Mouse (Mus musculus) embryonic facial prominence, embryonic 11.5 days (tissue): Measurements from ENCODE around the gene Olfr171. TPM values are rescaled to one million over a fixed set of nuclear protein-coding genes. Genes with fewer than 3 reads are reported as not detected.
"Not testable (repeated sequence)": the region's sequence is repeated elsewhere in the genome, so short reads cannot be mapped to it uniquely, and the experiment has no call there.

Experiments
- ATAC-seq: fragments of 200-750 bp; cut with Nextera tagmentation; replicated peaks from 2 replicates; pipeline ENCODE4 v1.8.0; 2017; ENCODE audit warnings: low read depth; ENCODE audit not compliant: insufficient number of reproducible peaks, low FRiP score, low TSS enrichment
- DNase-seq: peaks from one replicate; pipeline ENCODE4 v3.0.0-alpha.2; 2015; ENCODE audit warnings: low spot score
- H3K27ac ChIP-seq: fragments of 300-500 bp; sonication (generic); replicated peaks from 2 replicates; pipeline ENCODE4 v1.5.1; 2014; ENCODE audit warnings: mild to moderate bottlenecking, low read depth, low read length, control low read depth
- H3K27me3 ChIP-seq: fragments of 300-500 bp; sonication (generic); 2 replicates; pipeline ENCODE4 v1.6.1; 2014; ENCODE audit warnings: mild to moderate bottlenecking, low read length, moderate library complexity, mixed read lengths; ENCODE audit not compliant: control insufficient read depth, insufficient read depth
- H3K36me3 ChIP-seq: fragments of 300-500 bp; sonication (generic); replicated peaks from 2 replicates; pipeline ENCODE4 v1.6.1; 2014; ENCODE audit warnings: low read depth, mild to moderate bottlenecking, low read length, moderate library complexity, mixed read lengths; ENCODE audit not compliant: control insufficient read depth, insufficient read depth
- H3K4me1 ChIP-seq: fragments of 300-500 bp; sonication (generic); 2 replicates; pipeline ENCODE4 v1.6.1; 2014; ENCODE audit warnings: low read length, mixed read lengths; ENCODE audit not compliant: control insufficient read depth, insufficient read depth
- H3K4me2 ChIP-seq: fragments of 300-500 bp; sonication (generic); 2 replicates; pipeline ENCODE4 v1.6.1; 2014; ENCODE audit warnings: low read depth, mild to moderate bottlenecking, control low read depth, low read length, moderate library complexity
- H3K4me3 ChIP-seq: fragments of 300-500 bp; sonication (generic); 2 replicates; pipeline ENCODE4 v1.5.1; 2014; ENCODE audit warnings: low read depth, low read length, control low read depth
- H3K9ac ChIP-seq: fragments of 300-500 bp; sonication (generic); replicated peaks from 2 replicates; pipeline ENCODE4 v1.6.1; 2014; ENCODE audit warnings: mild to moderate bottlenecking, control low read depth, low read length
- H3K9me3 ChIP-seq: fragments of 300-500 bp; sonication (generic); replicated peaks from 2 replicates; pipeline ENCODE4 v1.6.1; 2016; ENCODE audit warnings: mild to moderate bottlenecking, low read length, inconsistent platforms, mixed read lengths; ENCODE audit not compliant: control insufficient read depth
- WGBS: fragments of 180-500 bp; shearing (Covaris S2); extraction: QIAGEN DNeasy Blood & Tissue Kit; methylation state at CpG from one replicate; pipeline ENCODE4 v1.1.7; 2014; 5-methylcytosine and 5-hydroxymethylcytosine counted together
- polyA plus RNA-seq: library from polyadenylated mRNA; unstranded; fragments of >200 nt; fragmentation: Nextera tagmentation; extraction: Ambion mirVana; gene quantifications from 2 replicates; pipeline ENCODE4 v1.2.1, GENCODE M21; 2014

The Olfr171 gene
- polyA plus RNA-seq, result not detected in 2 replicates

DNA sequence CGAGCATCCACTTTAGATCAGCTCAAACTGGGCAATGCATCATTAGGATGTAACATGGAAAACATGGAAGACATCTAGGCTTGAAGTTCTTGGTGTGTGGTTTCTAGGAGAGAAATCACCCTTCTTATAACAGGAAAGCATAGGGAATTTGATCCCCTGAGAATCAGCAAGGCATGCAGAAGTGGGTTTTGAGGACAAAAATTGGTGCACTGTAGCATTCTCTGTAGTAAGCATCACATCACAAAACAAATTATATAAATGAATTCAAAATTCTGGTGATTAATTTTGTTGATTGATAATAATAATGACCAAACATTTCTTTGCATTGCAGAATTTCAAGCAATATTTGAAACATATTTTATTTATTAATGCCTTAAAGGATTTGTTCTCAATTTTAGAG lies at the start of gene Olfr171:
TSS of gene Olfr171 (minus strand) at position 101 of the 400 bp plus-strand sequence.
- no peak within 1 kb of the TSS for H3K4me3 ChIP-seq
- no peak within 1 kb of the TSS for H3K27ac ChIP-seq
- no peaks in the 10 kb centered on the region for H3K4me1 ChIP-seq
- DNase-seq, result no peak
- H3K27me3 ChIP-seq, result no peaks in the 10 kb centered on the region
- H3K36me3 ChIP-seq, result no peaks in the 10 kb centered on the region
- no peak for ATAC-seq
- no peaks in the 10 kb centered on the region for H3K9me3 ChIP-seq
- WGBS, result 97% methylated on average over 1 of the region's 1 CpGs
- H3K4me2 ChIP-seq, result no peak within 1 kb of the TSS
- no peak within 1 kb of the TSS for H3K9ac ChIP-seq

DNA sequence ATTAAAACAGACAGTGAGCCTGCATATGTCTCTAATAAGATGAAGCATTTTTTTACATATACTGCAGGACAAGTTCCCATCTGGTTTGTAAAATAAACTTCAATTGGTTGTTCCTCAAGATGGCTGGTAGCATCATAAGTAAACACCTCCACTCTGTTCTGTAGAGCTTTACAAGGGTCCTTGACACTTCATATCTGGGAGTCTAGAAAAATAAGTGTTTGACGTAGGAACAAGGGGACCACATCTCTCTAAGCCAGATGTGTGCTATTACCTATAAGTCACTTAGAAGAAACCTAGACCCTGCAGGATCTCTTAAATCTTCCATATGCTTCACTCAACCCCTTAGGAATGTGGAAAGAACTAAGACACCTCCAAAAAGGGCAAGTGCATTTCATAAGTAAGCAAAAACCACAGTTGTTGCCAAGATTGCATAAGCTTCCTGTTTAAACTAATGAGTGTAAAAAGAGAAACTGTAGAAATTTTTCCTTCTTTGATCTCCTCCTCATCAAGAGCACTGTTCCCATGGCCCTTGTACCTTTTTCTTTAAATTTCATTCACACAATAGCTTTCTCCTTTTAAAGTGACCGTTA lies 41.1 kb upstream of the Olfr171 start:
- ATAC-seq, result no peak
- H3K4me1 ChIP-seq, result no peaks in the 10 kb centered on the region
- H3K9me3 ChIP-seq, result no peaks in the 10 kb centered on the region

DNA sequence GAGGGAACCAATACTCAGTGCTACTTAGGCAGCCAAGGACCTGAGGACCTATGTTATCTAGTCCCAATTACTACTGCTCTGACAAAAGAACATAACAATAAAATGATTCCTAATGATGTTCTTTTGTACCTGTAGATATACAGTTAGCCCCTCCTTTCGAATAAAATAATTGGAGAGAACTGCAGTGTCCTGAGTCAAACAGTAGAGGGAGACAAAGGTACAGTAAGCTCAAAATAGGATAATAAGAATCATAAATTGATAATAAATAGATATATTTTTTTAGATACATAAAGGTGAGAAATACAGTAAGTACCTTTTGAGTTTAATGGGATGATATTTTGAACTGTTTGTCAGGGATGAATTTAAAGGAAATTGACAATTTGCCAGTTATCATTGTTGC lies 36.6 kb upstream of the Olfr171 start:
- Histone ChIP-seq H3K27me3 (no peaks in the 10 kb centered on the region), H3K4me1 (no peaks in the 10 kb centered on the region), H3K27ac (no peak overlapping the region), H3K36me3 (no peaks in the 10 kb centered on the region), H3K9me3 (no peaks in the 10 kb centered on the region), H3K4me3 (no peak overlapping the region), H3K4me2 (no peak overlapping the region), H3K9ac (no peak overlapping the region)
- no peak for ATAC-seq
- 57% methylated on average over 1 of the region's 1 CpGs for WGBS
- peak; percentile 21 for DNase-seq

More for the DNA sequence above, 41.1 kb upstream of the Olfr171 start:
- Histone ChIP-seq H3K9ac (no peak overlapping the region), H3K4me2 (no peak overlapping the region), H3K27me3 (no peaks in the 10 kb centered on the region), H3K36me3 (no peaks in the 10 kb centered on the region), H3K27ac (no peak overlapping the region), H3K4me3 (no peak overlapping the region)
- DNase-seq, result no peak
- WGBS, result 77% methylated on average over 2 of the region's 2 CpGs

DNA sequence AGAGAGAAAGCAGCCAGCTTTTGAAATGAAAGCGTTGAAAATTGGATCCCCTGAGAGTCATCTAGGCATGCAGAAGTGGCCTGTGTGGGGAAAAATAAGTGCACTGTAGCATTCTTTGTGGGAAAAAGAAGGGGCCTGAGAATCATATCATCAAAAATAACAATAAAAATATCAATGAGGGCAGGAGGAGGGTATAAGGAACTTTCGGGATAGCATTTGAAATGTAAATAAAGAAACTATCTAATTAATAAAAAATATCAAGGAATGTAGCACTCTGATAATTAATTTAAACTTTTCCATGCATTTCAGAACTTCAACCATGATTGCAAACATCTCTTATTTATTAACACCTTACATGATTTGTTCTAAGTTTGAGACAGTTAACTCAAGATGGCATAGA lies 17.9 kb downstream of the Olfr171 start, which contains the start of gene Olfr170:
TSS of gene Olfr170 (minus strand) at position 101 of the 400 bp plus-strand sequence.
- H3K36me3 ChIP-seq, H3K4me2 ChIP-seq, H3K27me3 ChIP-seq, H3K4me3 ChIP-seq, ATAC-seq, H3K4me1 ChIP-seq, DNase-seq, H3K27ac ChIP-seq, H3K9ac ChIP-seq, H3K9me3 ChIP-seq: not testable (repeated sequence)
- 95% methylated on average over 2 of the region's 2 CpGs for WGBS

DNA sequence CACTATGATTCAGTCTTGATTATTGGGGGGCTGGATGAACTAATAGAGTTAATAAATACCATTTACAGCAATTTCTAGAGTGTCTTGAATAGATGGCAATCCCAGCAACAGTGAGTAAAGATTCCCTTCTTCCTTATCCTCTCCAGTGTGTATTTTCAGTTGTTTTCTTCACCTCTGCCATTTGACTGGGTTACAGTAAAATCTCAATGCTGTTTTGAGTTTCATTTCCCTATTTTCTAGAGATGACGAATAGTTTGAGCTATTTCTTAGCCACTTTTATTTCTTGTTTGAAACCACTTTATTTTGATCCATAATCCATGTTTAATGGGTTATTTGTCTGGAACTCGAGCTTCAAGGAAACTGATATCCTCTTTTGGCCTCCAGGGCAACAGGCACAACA lies 26.6 kb downstream of the Olfr171 start:
- no peaks in the 10 kb centered on the region for H3K9me3 ChIP-seq
- H3K27ac ChIP-seq, result no peak overlapping the region
- H3K27me3 ChIP-seq, result no peaks in the 10 kb centered on the region
- no peak overlapping the region for H3K9ac ChIP-seq
- no peak overlapping the region for H3K4me2 ChIP-seq
- WGBS, result 53% methylated on average over 2 of the region's 2 CpGs
- no peaks in the 10 kb centered on the region for H3K4me1 ChIP-seq
- DNase-seq (no peak), ATAC-seq (no peak)
- H3K36me3 ChIP-seq, result no peaks in the 10 kb centered on the region
- H3K4me3 ChIP-seq, result no peak overlapping the region

Other genes with a start within 250 kb of the Olfr171 start
- not detected in 2 replicates for gene Olfr165, start 206.8 kb downstream of the Olfr171 start, polyA plus RNA-seq
- not detected in 2 replicates for gene Olfr166, start 146.2 kb downstream of the Olfr171 start, polyA plus RNA-seq
- not detected in 2 replicates for gene Olfr167, start 107.7 kb downstream of the Olfr171 start, polyA plus RNA-seq
- not detected in 2 replicates for gene Olfr168, start 94.4 kb downstream of the Olfr171 start, polyA plus RNA-seq
- gene Olfr169, start 58.1 kb downstream of the Olfr171 start, polyA plus RNA-seq, result not detected in 2 replicates
- not detected in 2 replicates for gene Olfr170, start 18.0 kb downstream of the Olfr171 start, polyA plus RNA-seq
- 0.08 TPM in 2 replicates for gene Lamp3, start 76.5 kb upstream of the Olfr171 start, polyA plus RNA-seq
- gene B3gnt5, start 130.3 kb upstream of the Olfr171 start, polyA plus RNA-seq, result 50.4 and 59.9 TPM in 2 replicates